Mouse (Mus musculus): ENCODE measurements around the gene Adgrb3. TPM values are rescaled to one million over a fixed set of nuclear protein-coding genes. Genes with fewer than 3 reads are reported as not detected.

The Adgrb3 gene
- total and polyA plus RNA-seq, 2 experiments from 2014 or later, result 54.6 to 90.7 TPM

DNA sequence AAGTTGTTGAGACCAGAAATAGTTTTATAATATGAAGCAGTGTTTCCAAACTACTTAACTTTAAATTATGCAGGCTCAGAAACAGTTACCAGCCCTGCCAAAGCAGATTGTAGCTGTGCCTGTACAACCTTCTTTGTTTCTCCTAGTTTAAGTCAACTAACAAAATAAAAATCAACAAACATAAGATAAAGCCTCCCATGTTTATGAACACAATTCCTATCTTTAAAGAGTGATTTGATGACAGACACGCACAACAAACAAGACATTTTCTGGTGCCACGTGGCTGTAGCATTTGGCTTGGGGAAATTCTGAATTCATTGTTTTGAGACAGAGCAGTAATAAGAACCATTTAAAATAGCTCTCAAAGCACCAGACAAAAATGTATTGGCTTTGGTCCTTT, 60.5 kb downstream of the Adgrb3 start:
- no peaks in the 10 kb centered on the region for H3K27me3 ChIP-seq (ENCODE audit: insufficient read depth, low read length)
- ATAC-seq (ENCODE audit: low FRiP score), result no peak
- no peaks in the 10 kb centered on the region for H3K36me3 ChIP-seq (ENCODE audit: insufficient read depth, low read length)
- WGBS, result 75% methylated on average over 2 of the region's 2 CpGs
- DNase-seq (ENCODE audit: low spot score), result no peak
- no peak for TF ChIP-seq CTCF (IDR thresholded peaks at IDR 0.05)
- no peaks in the 10 kb centered on the region for H3K9me3 ChIP-seq (ENCODE audit: low read length)
- no peak overlapping the region for H3K9ac ChIP-seq (replicated peaks; ENCODE audit: low read length, poor library complexity, severe bottlenecking)
- no peak overlapping the region for H3K4me3 ChIP-seq (ENCODE audit: low read depth, low read length)
- H3K27ac ChIP-seq (ENCODE audit: low read depth, low read length), result no peak overlapping the region
- H3K4me1 ChIP-seq (ENCODE audit: insufficient read depth, low read length), result no peaks in the 10 kb centered on the region
- no peak overlapping the region for H3K4me2 ChIP-seq (ENCODE audit: low read depth, low read length, poor library complexity, severe bottlenecking)

DNA sequence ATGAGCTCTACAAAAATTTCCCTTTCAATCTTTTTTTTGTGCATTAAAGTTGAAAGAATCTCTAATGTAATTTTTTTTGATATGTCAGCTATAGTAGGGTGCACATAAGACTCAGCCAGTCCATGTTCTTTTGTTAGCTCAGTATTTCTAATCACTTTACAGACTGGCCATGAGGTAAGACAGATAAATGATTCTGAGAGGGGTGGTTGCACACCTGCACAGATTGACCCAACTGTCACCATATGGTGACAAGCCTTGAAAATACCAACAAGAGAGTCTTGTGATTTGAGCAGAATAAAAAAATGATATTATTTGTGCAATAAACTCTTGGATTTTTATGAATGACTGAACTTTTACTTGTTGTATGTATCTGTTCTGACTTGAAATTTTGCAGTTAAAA, 74.2 kb downstream of the Adgrb3 start:
- H3K4me3 ChIP-seq (ENCODE audit: low read depth, low read length), result no peak overlapping the region
- H3K27ac ChIP-seq (ENCODE audit: low read depth, low read length), result no peak overlapping the region
- no peak overlapping the region for H3K9ac ChIP-seq (replicated peaks; ENCODE audit: low read length, poor library complexity, severe bottlenecking)
- no peak for TF ChIP-seq CTCF (IDR thresholded peaks at IDR 0.05)
- no peaks in the 10 kb centered on the region for H3K9me3 ChIP-seq (ENCODE audit: low read length)
- H3K27me3 ChIP-seq (ENCODE audit: insufficient read depth, low read length), result no peaks in the 10 kb centered on the region
- H3K36me3 ChIP-seq (ENCODE audit: insufficient read depth, low read length), result no peaks in the 10 kb centered on the region
- no peaks in the 10 kb centered on the region for H3K4me1 ChIP-seq (ENCODE audit: insufficient read depth, low read length)
- no peak overlapping the region for H3K4me2 ChIP-seq (ENCODE audit: low read depth, low read length, poor library complexity, severe bottlenecking)
- ATAC-seq (ENCODE audit: low FRiP score) (no peak), DNase-seq (ENCODE audit: low spot score) (no peak)

DNA sequence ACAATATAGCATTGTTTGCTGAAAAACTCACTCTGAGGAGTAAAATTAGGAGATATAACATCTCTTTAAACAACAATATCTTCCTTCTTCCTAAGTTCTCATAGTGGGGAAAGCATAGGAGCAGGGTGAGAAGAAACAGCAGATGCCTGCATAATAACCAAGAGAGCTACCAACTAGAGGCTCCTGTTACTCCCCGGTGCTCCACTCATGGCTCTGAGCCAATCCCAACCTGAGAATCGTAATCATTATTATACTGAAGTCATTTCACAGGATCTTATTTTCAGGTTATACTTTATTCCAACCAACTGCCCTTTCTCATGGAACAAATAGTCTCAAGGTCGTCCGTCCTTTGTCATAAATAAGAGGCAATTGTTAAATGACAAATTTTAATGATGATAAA, 75.0 kb downstream of the Adgrb3 start:
- no peak overlapping the region for H3K4me2 ChIP-seq (ENCODE audit: low read depth, low read length, poor library complexity, severe bottlenecking)
- no peak for ATAC-seq (ENCODE audit: low FRiP score)
- no peaks in the 10 kb centered on the region for H3K36me3 ChIP-seq (ENCODE audit: insufficient read depth, low read length)
- no peak overlapping the region for H3K4me3 ChIP-seq (ENCODE audit: low read depth, low read length)
- no peak for TF ChIP-seq CTCF (IDR thresholded peaks at IDR 0.05)
- DNase-seq (ENCODE audit: low spot score), result peak; percentile 15
- no peaks in the 10 kb centered on the region for H3K9me3 ChIP-seq (ENCODE audit: low read length)
- H3K4me1 ChIP-seq (ENCODE audit: insufficient read depth, low read length), result no peaks in the 10 kb centered on the region
- H3K27me3 ChIP-seq (ENCODE audit: insufficient read depth, low read length), result no peaks in the 10 kb centered on the region
- WGBS, result 68% methylated on average over 4 of the region's 4 CpGs
- no peak overlapping the region for H3K27ac ChIP-seq (ENCODE audit: low read depth, low read length)
- no peak overlapping the region for H3K9ac ChIP-seq (replicated peaks; ENCODE audit: low read length, poor library complexity, severe bottlenecking)

GRCm38 (mm10) chr1:25745575-25745974, 83.9 kb downstream of the Adgrb3 start:
- Histone ChIP-seq H3K27ac (ENCODE audit: low read depth, low read length) (no peak overlapping the region), H3K27me3 (ENCODE audit: insufficient read depth, low read length) (no peaks in the 10 kb centered on the region), H3K4me2 (ENCODE audit: low read depth, low read length, poor library complexity, severe bottlenecking) (no peak overlapping the region), H3K9me3 (ENCODE audit: low read length) (no peaks in the 10 kb centered on the region), H3K4me1 (ENCODE audit: insufficient read depth, low read length) (no peaks in the 10 kb centered on the region), H3K4me3 (ENCODE audit: low read depth, low read length) (no peak overlapping the region), H3K36me3 (ENCODE audit: insufficient read depth, low read length) (no peaks in the 10 kb centered on the region), H3K9ac (replicated peaks; ENCODE audit: low read length, poor library complexity, severe bottlenecking) (no peak overlapping the region)
- no peak for ATAC-seq (ENCODE audit: low FRiP score)
- WGBS, result 95% methylated on average over 4 of the region's 4 CpGs
- DNase-seq (ENCODE audit: low spot score), result peak; percentile 36
- TF ChIP-seq CTCF (IDR thresholded peaks at IDR 0.05), result no peak

DNA sequence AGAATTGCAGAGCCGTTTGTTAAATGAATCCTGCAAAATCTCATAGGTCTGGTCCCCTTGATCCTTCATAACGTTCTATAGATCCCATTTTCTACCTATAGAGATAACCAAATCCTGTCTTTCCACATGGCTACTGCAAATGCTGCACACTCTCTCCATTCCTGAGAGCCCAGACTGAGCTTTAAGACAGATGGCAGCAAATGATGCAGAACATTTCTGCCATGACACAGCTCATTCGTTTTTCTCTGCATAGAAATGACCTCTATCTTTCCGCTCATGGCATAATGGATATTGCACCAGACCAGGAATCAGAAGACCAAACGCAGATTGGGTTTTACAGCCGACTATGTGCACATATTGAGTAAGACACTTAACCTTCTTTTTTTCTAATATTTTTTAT, 84.8 kb downstream of the Adgrb3 start:
- H3K27ac ChIP-seq (ENCODE audit: low read depth, low read length), result no peak overlapping the region
- DNase-seq (ENCODE audit: low spot score) (peak; percentile 65), ATAC-seq (ENCODE audit: low FRiP score) (no peak)
- H3K4me1 ChIP-seq (ENCODE audit: insufficient read depth, low read length), result no peaks in the 10 kb centered on the region
- no peak overlapping the region for H3K4me2 ChIP-seq (ENCODE audit: low read depth, low read length, poor library complexity, severe bottlenecking)
- H3K9ac ChIP-seq (replicated peaks; ENCODE audit: low read length, poor library complexity, severe bottlenecking), result no peak overlapping the region
- no peaks in the 10 kb centered on the region for H3K36me3 ChIP-seq (ENCODE audit: insufficient read depth, low read length)
- no peak overlapping the region for H3K4me3 ChIP-seq (ENCODE audit: low read depth, low read length)
- H3K9me3 ChIP-seq (ENCODE audit: low read length), result no peaks in the 10 kb centered on the region
- H3K27me3 ChIP-seq (ENCODE audit: insufficient read depth, low read length), result no peaks in the 10 kb centered on the region
- no peak for TF ChIP-seq CTCF (IDR thresholded peaks at IDR 0.05)
- WGBS, result 80% methylated on average over 6 of the region's 6 CpGs

DNA sequence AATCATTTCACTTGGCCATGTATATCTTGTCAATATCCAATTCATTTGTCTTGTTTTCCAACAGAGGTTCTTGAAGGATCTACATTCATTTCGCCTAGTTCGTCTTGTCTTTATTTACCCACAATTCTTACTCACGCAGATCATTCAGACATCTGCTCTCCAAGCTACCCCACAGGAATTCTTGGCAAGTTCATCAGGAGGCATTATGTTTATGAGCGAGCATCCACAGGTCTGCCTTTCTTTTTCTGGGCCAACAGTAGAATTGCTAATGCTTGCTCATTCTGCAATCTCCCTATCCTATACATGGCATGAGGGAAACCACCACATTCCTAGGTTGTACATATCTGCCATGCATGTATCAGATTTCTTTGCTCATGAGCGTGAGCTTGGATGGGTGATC, 99.7 kb downstream of the Adgrb3 start:
- Histone ChIP-seq H3K4me2 (ENCODE audit: low read depth, low read length, poor library complexity, severe bottlenecking) (no peak overlapping the region), H3K9me3 (ENCODE audit: low read length) (no peaks in the 10 kb centered on the region), H3K27ac (ENCODE audit: low read depth, low read length) (no peak overlapping the region), H3K4me1 (ENCODE audit: insufficient read depth, low read length) (no peaks in the 10 kb centered on the region), H3K4me3 (ENCODE audit: low read depth, low read length) (no peak overlapping the region), H3K9ac (replicated peaks; ENCODE audit: low read length, poor library complexity, severe bottlenecking) (no peak overlapping the region), H3K36me3 (ENCODE audit: insufficient read depth, low read length) (no peaks in the 10 kb centered on the region), H3K27me3 (ENCODE audit: insufficient read depth, low read length) (no peaks in the 10 kb centered on the region)
- WGBS, result 89% methylated on average over 5 of the region's 5 CpGs
- DNase-seq (ENCODE audit: low spot score), result no peak
- TF ChIP-seq CTCF (IDR thresholded peaks at IDR 0.05), result no peak
- ATAC-seq (ENCODE audit: low FRiP score), result no peak

DNA sequence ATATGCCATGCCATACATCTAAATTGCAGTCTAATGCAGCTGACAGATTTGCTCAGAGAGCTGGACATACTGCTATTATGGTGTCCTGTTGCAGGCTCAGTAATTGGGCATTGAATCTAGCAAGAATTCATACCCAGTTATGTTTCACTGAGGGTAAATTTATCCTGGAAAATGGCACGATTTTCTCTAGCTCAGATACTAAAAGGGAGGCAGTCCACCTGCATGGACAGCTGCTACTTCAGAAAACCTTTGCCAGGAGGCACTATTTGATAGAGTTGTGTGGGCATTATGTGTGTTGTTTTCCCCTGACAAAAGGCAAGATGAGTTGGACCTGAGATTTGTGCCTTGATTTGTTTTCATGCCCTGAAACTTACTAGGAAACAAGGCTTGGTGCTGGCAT, 118.0 kb downstream of the Adgrb3 start:
- ATAC-seq (ENCODE audit: low FRiP score) (no peak), DNase-seq (ENCODE audit: low spot score) (no peak)
- H3K9ac ChIP-seq (replicated peaks; ENCODE audit: low read length, poor library complexity, severe bottlenecking), result no peak overlapping the region
- no peaks in the 10 kb centered on the region for H3K4me1 ChIP-seq (ENCODE audit: insufficient read depth, low read length)
- H3K27me3 ChIP-seq (ENCODE audit: insufficient read depth, low read length), result no peaks in the 10 kb centered on the region
- TF ChIP-seq CTCF (IDR thresholded peaks at IDR 0.05), result no peak
- H3K4me2 ChIP-seq (ENCODE audit: low read depth, low read length, poor library complexity, severe bottlenecking), result no peak overlapping the region
- H3K9me3 ChIP-seq (ENCODE audit: low read length), result no peaks in the 10 kb centered on the region
- H3K27ac ChIP-seq (ENCODE audit: low read depth, low read length), result no peak overlapping the region
- H3K36me3 ChIP-seq (ENCODE audit: insufficient read depth, low read length), result no peaks in the 10 kb centered on the region
- H3K4me3 ChIP-seq (ENCODE audit: low read depth, low read length), result no peak overlapping the region
- 40% methylated on average over 1 of the region's 1 CpGs for WGBS
